Mouse (Mus musculus) intestine, embryonic 14.5 days (tissue): Measurements from ENCODE around the gene Nfix. TPM values are rescaled to one million over a fixed set of nuclear protein-coding genes. Genes with fewer than 3 reads are reported as not detected.

Experiments used
- ATAC-seq: fragments of 200-750 bp; cut with Nextera tagmentation; replicated peaks from 2 replicates; pipeline ENCODE4 v1.8.0; 2017; ENCODE audit warnings: low read depth, moderate number of reproducible peaks, moderate TSS enrichment, moderate library complexity; ENCODE audit not compliant: low FRiP score, low TSS enrichment
- DNase-seq: peaks from one replicate; pipeline ENCODE4 v3.0.0-alpha.2; 2018; ENCODE audit warnings: low spot score
- H3K27ac ChIP-seq: fragments of 300-500 bp; sonication (generic); 2 replicates; pipeline ENCODE4 v1.5.1; 2014; ENCODE audit warnings: low read depth, mild to moderate bottlenecking, control low read depth
- H3K27me3 ChIP-seq: fragments of 300-500 bp; sonication (generic); replicated peaks from 2 replicates; pipeline ENCODE4 v1.6.1; 2014; ENCODE audit warnings: low read length, control low read depth; ENCODE audit not compliant: control insufficient read depth, insufficient read depth
- H3K36me3 ChIP-seq: fragments of 300-500 bp; sonication (generic); 2 replicates; pipeline ENCODE4 v1.6.1; 2014; ENCODE audit warnings: low read length, control low read depth; ENCODE audit not compliant: control insufficient read depth, insufficient read depth
- H3K4me1 ChIP-seq: fragments of 300-500 bp; sonication (generic); replicated peaks from 2 replicates; pipeline ENCODE4 v1.6.1; 2014; ENCODE audit warnings: low read length, control low read depth, mixed read lengths; ENCODE audit not compliant: control insufficient read depth, insufficient read depth
- H3K4me2 ChIP-seq: fragments of 300-500 bp; sonication (generic); 2 replicates; pipeline ENCODE4 v1.6.1; 2014; ENCODE audit warnings: low read length
- H3K4me3 ChIP-seq: fragments of 300-500 bp; sonication (generic); 2 replicates; pipeline ENCODE4 v1.5.1; 2014; ENCODE audit warnings: low read depth, low read length, control low read depth, mixed read lengths
- H3K9ac ChIP-seq: fragments of 300-500 bp; sonication (generic); 2 replicates; pipeline ENCODE4 v1.6.1; 2014; ENCODE audit warnings: mild to moderate bottlenecking, low read length
- H3K9me3 ChIP-seq: fragments of 300-500 bp; sonication (generic); 2 replicates; pipeline ENCODE4 v1.6.1; 2016; ENCODE audit warnings: low read length, control low read depth; ENCODE audit not compliant: control insufficient read depth
- WGBS: fragments of 180-500 bp; shearing (Covaris S2); extraction: QIAGEN DNeasy Blood & Tissue Kit; methylation state at CpG from one replicate; pipeline ENCODE4 v1.1.7; 2014; 5-methylcytosine and 5-hydroxymethylcytosine counted together
- polyA plus RNA-seq: library from polyadenylated mRNA; unstranded; fragments of >200 nt; fragmentation: Nextera tagmentation; extraction: Ambion mirVana; gene quantifications from 2 replicates; pipeline ENCODE4 v1.2.1, GENCODE M21; 2014

Gene Nfix
- polyA plus RNA-seq, 1 experiment from 2014 or later = 14.4 TPM

DNA sequence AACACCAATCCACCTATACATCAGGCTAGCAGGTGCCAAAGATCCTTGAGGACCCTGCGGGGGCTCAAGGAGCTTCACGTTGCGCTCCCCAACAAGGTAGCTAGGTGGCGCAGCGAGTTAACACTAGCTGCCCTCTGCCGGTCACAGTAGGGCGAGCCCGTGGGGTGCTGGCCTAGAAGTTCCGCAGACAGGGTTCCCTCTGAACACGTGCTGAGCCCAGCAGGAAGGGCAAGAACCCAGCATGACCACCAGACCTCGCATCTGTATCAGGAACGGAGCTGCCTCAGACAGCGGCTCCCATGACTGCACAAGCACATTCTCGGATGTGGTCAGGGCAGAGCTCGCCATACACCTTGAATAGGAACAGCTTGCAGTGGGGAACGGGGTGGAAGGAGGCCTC is 62.5 kb downstream of the Nfix start:
- Histone ChIP-seq H3K27ac (no peak overlapping the region), H3K4me2 (peak overlapping the region; percentile 20; the same call in 1 of the 2 replicates), H3K9me3 (no peaks in the 10 kb centered on the region), H3K27me3 (peaks cover 34% of the 10 kb centered on the region), H3K4me1 (peaks cover 29% of the 10 kb centered on the region), H3K4me3 (0 out of 2 replicates have a peak overlapping the region, but pooled peaks have one; percentile 6), H3K9ac (no peak overlapping the region), H3K36me3 (no peaks in the 10 kb centered on the region)
- peak; percentile 41 for ATAC-seq
- DNase-seq = peak; percentile 92
- WGBS = 3% methylated on average over 16 of the region's 16 CpGs

DNA sequence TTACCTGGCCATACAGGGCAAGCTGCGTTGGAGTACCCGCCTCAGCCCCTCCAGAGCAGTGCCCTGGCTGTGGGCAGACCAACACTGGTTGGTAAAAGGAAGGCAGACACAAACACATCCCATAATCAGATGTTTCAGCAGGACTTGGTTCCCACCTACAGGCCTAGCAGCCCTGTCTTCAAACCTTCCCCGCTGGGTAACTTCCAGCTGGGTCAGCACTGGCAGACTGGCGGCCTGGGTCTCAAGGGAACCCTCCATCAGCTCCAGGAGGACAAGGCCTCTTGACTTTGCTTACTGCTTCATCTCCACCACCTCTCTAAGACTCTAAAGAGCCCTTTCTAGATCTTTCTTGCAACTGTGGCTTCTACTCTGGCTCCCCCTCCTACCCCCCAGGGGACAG is 63.6 kb downstream of the Nfix start:
- no peaks in the 10 kb centered on the region for H3K9me3 ChIP-seq
- H3K4me3 ChIP-seq = no peak overlapping the region
- no peak overlapping the region for H3K27ac ChIP-seq
- no peak overlapping the region for H3K9ac ChIP-seq
- no peak overlapping the region for H3K4me2 ChIP-seq
- H3K4me1 ChIP-seq = peaks cover 29% of the 10 kb centered on the region
- ATAC-seq = no peak
- WGBS = 88% methylated on average over 4 of the region's 4 CpGs
- H3K27me3 ChIP-seq = peaks cover 31% of the 10 kb centered on the region
- DNase-seq = no peak
- H3K36me3 ChIP-seq = no peaks in the 10 kb centered on the region

- Histone ChIP-seq H3K36me3 (no peaks in the 10 kb centered on the region), H3K4me2 (no peak overlapping the region), H3K27me3 (peaks cover 31% of the 10 kb centered on the region), H3K4me1 (peaks cover 29% of the 10 kb centered on the region), H3K9me3 (no peaks in the 10 kb centered on the region), H3K9ac (no peak overlapping the region), H3K27ac (no peak overlapping the region), H3K4me3 (no peak overlapping the region)
- DNase-seq (no peak), ATAC-seq (no peak)
- 28% methylated on average over 2 of the region's 2 CpGs for WGBS
These were observed 64.5 kb downstream of the Nfix start for GRCm38 (mm10) chr8:84735597-84735996.

- no peak overlapping the region for H3K4me3 ChIP-seq
- H3K9ac ChIP-seq = no peak overlapping the region
- DNase-seq (no peak), ATAC-seq (no peak)
- 79% methylated on average over 2 of the region's 2 CpGs for WGBS
- no peak overlapping the region for H3K4me2 ChIP-seq
- H3K9me3 ChIP-seq = no peaks in the 10 kb centered on the region
- H3K27ac ChIP-seq = no peak overlapping the region
- H3K4me1 ChIP-seq = peaks cover 25% of the 10 kb centered on the region
- H3K36me3 ChIP-seq = no peaks in the 10 kb centered on the region
- H3K27me3 ChIP-seq = peaks cover 31% of the 10 kb centered on the region
These were observed 65.5 kb downstream of the Nfix start for GRCm38 (mm10) chr8:84734680-84735079.

- Histone ChIP-seq H3K4me3 (no peak overlapping the region), H3K27me3 (peaks cover 25% of the 10 kb centered on the region; the same call in 1 of the 2 replicates), H3K9ac (no peak overlapping the region), H3K4me2 (no peak overlapping the region), H3K36me3 (no peaks in the 10 kb centered on the region), H3K4me1 (peaks cover 25% of the 10 kb centered on the region), H3K9me3 (no peaks in the 10 kb centered on the region), H3K27ac (no peak overlapping the region)
- WGBS = 85% methylated on average over 6 of the region's 6 CpGs
- ATAC-seq (no peak), DNase-seq (no peak)
These were observed 66.2 kb downstream of the Nfix start for GRCm38 (mm10) chr8:84733959-84734358.

- DNase-seq (no peak), ATAC-seq (no peak)
- Histone ChIP-seq H3K4me3 (no peak overlapping the region), H3K9ac (no peak overlapping the region), H3K4me2 (no peak overlapping the region), H3K4me1 (peaks cover 25% of the 10 kb centered on the region), H3K27me3 (peaks cover 20% of the 10 kb centered on the region; the same call in 1 of the 2 replicates), H3K27ac (no peak overlapping the region), H3K9me3 (no peaks in the 10 kb centered on the region), H3K36me3 (no peaks in the 10 kb centered on the region)
- 40% methylated on average over 6 of the region's 6 CpGs for WGBS
These were observed 67.1 kb downstream of the Nfix start for GRCm38 (mm10) chr8:84732996-84733395.

DNA sequence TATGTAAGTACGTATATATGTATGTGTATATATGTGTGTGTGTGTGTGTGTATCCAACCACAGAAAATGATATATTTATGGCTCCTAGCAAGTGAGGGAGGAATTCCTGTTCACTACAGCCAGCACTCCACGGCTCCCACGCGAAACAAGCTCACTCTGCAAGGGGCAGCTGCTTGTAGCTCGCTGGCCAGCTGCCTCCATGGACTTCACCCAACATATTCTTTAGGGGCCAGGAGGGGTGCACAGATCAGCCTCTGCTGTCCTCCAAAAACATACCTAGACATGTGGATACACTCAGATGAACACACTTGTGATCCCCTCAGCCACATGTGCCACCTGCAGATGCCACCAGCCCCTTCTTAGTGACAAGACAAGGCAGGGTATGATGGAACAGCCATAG is 67.6 kb downstream of the Nfix start:
- Histone ChIP-seq H3K27ac (no peak overlapping the region), H3K9me3 (no peaks in the 10 kb centered on the region), H3K4me2 (no peak overlapping the region), H3K27me3 (peaks cover 20% of the 10 kb centered on the region; the same call in 1 of the 2 replicates), H3K36me3 (no peaks in the 10 kb centered on the region), H3K4me1 (peaks cover 23% of the 10 kb centered on the region), H3K4me3 (no peak overlapping the region), H3K9ac (no peak overlapping the region)
- ATAC-seq (no peak), DNase-seq (no peak)
- WGBS = 56% methylated on average over 5 of the region's 5 CpGs

- Histone ChIP-seq H3K4me1 (peaks cover 23% of the 10 kb centered on the region), H3K27me3 (peaks cover 14% of the 10 kb centered on the region; the same call in 1 of the 2 replicates), H3K36me3 (no peaks in the 10 kb centered on the region), H3K27ac (no peak overlapping the region), H3K4me2 (no peak overlapping the region), H3K9ac (no peak overlapping the region), H3K9me3 (no peaks in the 10 kb centered on the region), H3K4me3 (no peak overlapping the region)
- ATAC-seq (no peak), DNase-seq (no peak)
- 72% methylated on average over 11 of the region's 11 CpGs for WGBS
These were observed 68.6 kb downstream of the Nfix start for GRCm38 (mm10) chr8:84731371-84732177.
